Mouse (Mus musculus) hindbrain, embryonic 13.5 days (tissue): ENCODE data around the gene Uvssa. TPM values are rescaled to one million over a fixed set of nuclear protein-coding genes. Genes with fewer than 3 reads are reported as not detected.

Experiments used
- ATAC-seq: fragments of 200-750 bp; cut with Nextera tagmentation; 2 replicates; pipeline ENCODE4 v1.8.0; 2017; ENCODE audit warnings: moderate TSS enrichment; ENCODE audit not compliant: low FRiP score
- H3K27ac ChIP-seq: fragments of 300-500 bp; sonication (generic); 2 replicates; pipeline ENCODE4 v1.5.1; 2015; ENCODE audit warnings: inconsistent platforms, mild to moderate bottlenecking, moderate library complexity
- H3K27me3 ChIP-seq: fragments of 300-500 bp; sonication (generic); 2 replicates; pipeline ENCODE4 v1.6.1; 2015; ENCODE audit warnings: mild to moderate bottlenecking, inconsistent platforms
- H3K36me3 ChIP-seq: fragments of 300-500 bp; sonication (generic); 2 replicates; pipeline ENCODE4 v1.6.1; 2015; ENCODE audit warnings: mild to moderate bottlenecking, inconsistent platforms
- H3K4me1 ChIP-seq: fragments of 300-500 bp; sonication (generic); replicated peaks from 2 replicates; pipeline ENCODE4 v1.6.1; 2015; ENCODE audit warnings: inconsistent platforms
- H3K4me2 ChIP-seq: fragments of 300-500 bp; sonication (generic); 2 replicates; pipeline ENCODE4 v1.6.1; 2015; ENCODE audit warnings: inconsistent platforms, mild to moderate bottlenecking, moderate library complexity
- H3K4me3 ChIP-seq: fragments of 300-500 bp; sonication (generic); 2 replicates; pipeline ENCODE4 v1.5.1; 2015; ENCODE audit warnings: mild to moderate bottlenecking, inconsistent platforms
- H3K9ac ChIP-seq: fragments of 300-500 bp; sonication (generic); 2 replicates; pipeline ENCODE4 v1.6.1; 2015; ENCODE audit warnings: mild to moderate bottlenecking, inconsistent platforms
- H3K9me3 ChIP-seq: fragments of 300-500 bp; sonication (generic); 2 replicates; pipeline ENCODE4 v1.6.1; 2016; ENCODE audit warnings: inconsistent platforms
- WGBS: fragments of 180-500 bp; shearing (Covaris S2); methylation state at CpG from one replicate; pipeline ENCODE4 v1.1.7; 2015; 5-methylcytosine and 5-hydroxymethylcytosine counted together
- polyA plus RNA-seq: library from polyadenylated mRNA; unstranded; fragments of >200 nt; fragmentation: Nextera tagmentation; extraction: Ambion mirVana; gene quantifications from 2 replicates; pipeline ENCODE4 v1.2.1, GENCODE M21; 2015

Gene Uvssa
- polyA plus RNA-seq, 1 experiment from 2014 or later, result 8.7 TPM

- Histone ChIP-seq H3K9me3 (no peaks in the 10 kb centered on the region), H3K4me2 (peak overlapping the region; percentile 46), H3K27ac (peak overlapping the region; percentile 3), H3K4me3 (peak overlapping the region; percentile 34), H3K4me1 (peaks cover 40% of the 10 kb centered on the region), H3K9ac (peak overlapping the region; percentile 15; the same call in 1 of the 2 replicates), H3K36me3 (no peaks in the 10 kb centered on the region), H3K27me3 (peaks cover 100% of the 10 kb centered on the region)
- WGBS, result under 1% methylated on average over 39 of the region's 39 CpGs
- ATAC-seq, result no peak
Observed at GRCm38 (mm10) chr5:33432057-33432935, 53.9 kb downstream of the Uvssa start.

- ATAC-seq, result no peak
- Histone ChIP-seq H3K9ac (peak within 1 kb of the TSS; percentile 61), H3K27me3 (peaks cover 100% of the 10 kb centered on the region), H3K4me1 (peaks cover 47% of the 10 kb centered on the region), H3K4me3 (peak within 1 kb of the TSS; percentile 34), H3K36me3 (no peaks in the 10 kb centered on the region), H3K9me3 (no peaks in the 10 kb centered on the region), H3K27ac (peak within 1 kb of the TSS; percentile 52), H3K4me2 (peak within 1 kb of the TSS; percentile 46)
- under 1% methylated on average over 89 of the region's 90 CpGs for WGBS
Observed at GRCm38 (mm10) chr5:33433201-33434138, 55.1 kb downstream of the Uvssa start, which contains the start of gene Nkx1-1. Gene Nkx1-1 (minus strand): TSS chr5:33433976.

GRCm38 (mm10) chr5:33434141-33434780, 55.9 kb downstream of the Uvssa start:
- WGBS, result under 1% methylated on average over 59 of the region's 60 CpGs
- Histone ChIP-seq H3K4me2 (peak overlapping the region; percentile 45), H3K9me3 (no peaks in the 10 kb centered on the region), H3K9ac (peak overlapping the region; percentile 61), H3K4me1 (peaks cover 47% of the 10 kb centered on the region), H3K27me3 (peaks cover 100% of the 10 kb centered on the region), H3K4me3 (peak overlapping the region; percentile 34), H3K36me3 (no peaks in the 10 kb centered on the region), H3K27ac (peak overlapping the region; percentile 52)
- ATAC-seq, result peak; percentile 9; the same call in 1 of the 2 replicates

GRCm38 (mm10) chr5:33435151-33435550, 56.8 kb downstream of the Uvssa start:
- H3K4me2 ChIP-seq, result peak overlapping the region; percentile 45; the same call in 1 of the 2 replicates
- ATAC-seq, result no peak

GRCm38 (mm10) chr5:33435941-33436340, 57.6 kb downstream of the Uvssa start:
- Histone ChIP-seq H3K4me1 (peaks cover 40% of the 10 kb centered on the region), H3K9me3 (no peaks in the 10 kb centered on the region)
- WGBS, result 0% methylated on average over 4 of the region's 4 CpGs

More at GRCm38 (mm10) chr5:33435151-33435550, 56.8 kb downstream of the Uvssa start:
- H3K36me3 ChIP-seq, result no peaks in the 10 kb centered on the region
- 2% methylated on average over 26 of the region's 26 CpGs for WGBS
- H3K4me3 ChIP-seq, result peak overlapping the region; percentile 3
- H3K9ac ChIP-seq, result no peak overlapping the region
- no peaks in the 10 kb centered on the region for H3K9me3 ChIP-seq
- no peak overlapping the region for H3K27ac ChIP-seq
- peaks cover 100% of the 10 kb centered on the region for H3K27me3 ChIP-seq
- H3K4me1 ChIP-seq, result peaks cover 47% of the 10 kb centered on the region

GRCm38 (mm10) chr5:33438214-33438613, 59.9 kb downstream of the Uvssa start:
- Histone ChIP-seq H3K27me3 (peaks cover 100% of the 10 kb centered on the region), H3K4me2 (no peak overlapping the region), H3K9ac (no peak overlapping the region), H3K36me3 (no peaks in the 10 kb centered on the region), H3K4me3 (no peak overlapping the region), H3K4me1 (peaks cover 34% of the 10 kb centered on the region), H3K9me3 (no peaks in the 10 kb centered on the region), H3K27ac (no peak overlapping the region)
- WGBS, result 3% methylated on average over 23 of the region's 23 CpGs
- no peak for ATAC-seq

More at GRCm38 (mm10) chr5:33435941-33436340, 57.6 kb downstream of the Uvssa start:
- H3K27ac ChIP-seq, result no peak overlapping the region
- peaks cover 100% of the 10 kb centered on the region for H3K27me3 ChIP-seq
- no peak for ATAC-seq
- no peak overlapping the region for H3K4me2 ChIP-seq
- H3K9ac ChIP-seq, result no peak overlapping the region
- H3K36me3 ChIP-seq, result no peaks in the 10 kb centered on the region
- H3K4me3 ChIP-seq, result no peak overlapping the region

- H3K27ac ChIP-seq, result no peak overlapping the region
- ATAC-seq, result peak; percentile 61
Observed at GRCm38 (mm10) chr5:33442927-33443710, 64.8 kb downstream of the Uvssa start.

GRCm38 (mm10) chr5:33443794-33444193, 65.4 kb downstream of the Uvssa start:
- no peak overlapping the region for H3K4me2 ChIP-seq
- H3K9me3 ChIP-seq, result no peaks in the 10 kb centered on the region
- no peak for ATAC-seq
- H3K4me3 ChIP-seq, result no peak overlapping the region
- peaks cover 88% of the 10 kb centered on the region for H3K27me3 ChIP-seq
- peaks cover 10% of the 10 kb centered on the region for H3K4me1 ChIP-seq
- no peak overlapping the region for H3K9ac ChIP-seq
- H3K36me3 ChIP-seq, result no peaks in the 10 kb centered on the region
- WGBS, result 47% methylated on average over 9 of the region's 9 CpGs
- no peak overlapping the region for H3K27ac ChIP-seq

More at GRCm38 (mm10) chr5:33442927-33443710, 64.8 kb downstream of the Uvssa start:
- H3K27me3 ChIP-seq, result peaks cover 90% of the 10 kb centered on the region
- no peaks in the 10 kb centered on the region for H3K9me3 ChIP-seq
- WGBS, result 4% methylated on average over 50 of the region's 56 CpGs
- peak overlapping the region; percentile 38 for H3K4me3 ChIP-seq
- peak overlapping the region; percentile 67 for H3K4me2 ChIP-seq
- H3K36me3 ChIP-seq, result no peaks in the 10 kb centered on the region
- peak overlapping the region; percentile 60 for H3K9ac ChIP-seq
- H3K4me1 ChIP-seq, result peaks cover 13% of the 10 kb centered on the region

GRCm38 (mm10) chr5:33455737-33456136, 77.4 kb downstream of the Uvssa start:
- Histone ChIP-seq H3K36me3 (no peaks in the 10 kb centered on the region), H3K27ac (no peak overlapping the region), H3K4me1 (peaks cover 13% of the 10 kb centered on the region; the same call in 1 of the 2 replicates), H3K4me2 (no peak overlapping the region), H3K4me3 (no peak overlapping the region), H3K9ac (no peak overlapping the region), H3K27me3 (peaks cover 88% of the 10 kb centered on the region), H3K9me3 (no peaks in the 10 kb centered on the region)
- 66% methylated on average over 8 of the region's 8 CpGs for WGBS
- ATAC-seq, result no peak

GRCm38 (mm10) chr5:33458132-33458622, 79.8 kb downstream of the Uvssa start:
- H3K4me1 ChIP-seq, result peaks cover 17% of the 10 kb centered on the region
- no peak overlapping the region for H3K4me2 ChIP-seq
- H3K9me3 ChIP-seq, result no peaks in the 10 kb centered on the region
- H3K27me3 ChIP-seq, result peaks cover 86% of the 10 kb centered on the region
- peak; percentile 54; the same call in 1 of the 2 replicates for ATAC-seq
- H3K9ac ChIP-seq, result no peak overlapping the region
- 43% methylated on average over 3 of the region's 3 CpGs for WGBS
- H3K27ac ChIP-seq, result no peak overlapping the region
- H3K4me3 ChIP-seq, result no peak overlapping the region
- no peaks in the 10 kb centered on the region for H3K36me3 ChIP-seq

GRCm38 (mm10) chr5:33459111-33459510, 80.8 kb downstream of the Uvssa start:
- no peak for ATAC-seq
- H3K36me3 ChIP-seq, result no peaks in the 10 kb centered on the region
- H3K27me3 ChIP-seq, result peaks cover 87% of the 10 kb centered on the region
- H3K4me3 ChIP-seq, result no peak overlapping the region
- no peak overlapping the region for H3K27ac ChIP-seq
- H3K9ac ChIP-seq, result no peak overlapping the region
- WGBS, result 82% methylated on average over 2 of the region's 2 CpGs
- H3K4me2 ChIP-seq, result no peak overlapping the region
- H3K4me1 ChIP-seq, result peaks cover 26% of the 10 kb centered on the region
- H3K9me3 ChIP-seq, result no peaks in the 10 kb centered on the region
